Mouse (Mus musculus): ENCODE results near the gene Tnfsfm13. TPM values are rescaled to one million over a fixed set of nuclear protein-coding genes. Genes with fewer than 3 reads are reported as not detected.
"Not testable (repeated sequence)": the region's sequence is repeated elsewhere in the genome, so short reads cannot be mapped to it uniquely, and the experiment has no call there.

Gene Tnfsfm13
- 1 to 10 TPM; 2.9 to 4.5 TPM for total RNA-seq (2021)
- long read RNA-seq, experiment 1, partial matches to known transcripts, result 0 of 4 reads
- long read RNA-seq, experiment 1, other reads (novel, unspliced or antisense), result 2 of 4 reads
- long read RNA-seq, experiment 2, partial matches to known transcripts, result 0 of 4 reads
- long read RNA-seq, experiment 2, other reads (novel, unspliced or antisense), result 3 of 4 reads

DNA sequence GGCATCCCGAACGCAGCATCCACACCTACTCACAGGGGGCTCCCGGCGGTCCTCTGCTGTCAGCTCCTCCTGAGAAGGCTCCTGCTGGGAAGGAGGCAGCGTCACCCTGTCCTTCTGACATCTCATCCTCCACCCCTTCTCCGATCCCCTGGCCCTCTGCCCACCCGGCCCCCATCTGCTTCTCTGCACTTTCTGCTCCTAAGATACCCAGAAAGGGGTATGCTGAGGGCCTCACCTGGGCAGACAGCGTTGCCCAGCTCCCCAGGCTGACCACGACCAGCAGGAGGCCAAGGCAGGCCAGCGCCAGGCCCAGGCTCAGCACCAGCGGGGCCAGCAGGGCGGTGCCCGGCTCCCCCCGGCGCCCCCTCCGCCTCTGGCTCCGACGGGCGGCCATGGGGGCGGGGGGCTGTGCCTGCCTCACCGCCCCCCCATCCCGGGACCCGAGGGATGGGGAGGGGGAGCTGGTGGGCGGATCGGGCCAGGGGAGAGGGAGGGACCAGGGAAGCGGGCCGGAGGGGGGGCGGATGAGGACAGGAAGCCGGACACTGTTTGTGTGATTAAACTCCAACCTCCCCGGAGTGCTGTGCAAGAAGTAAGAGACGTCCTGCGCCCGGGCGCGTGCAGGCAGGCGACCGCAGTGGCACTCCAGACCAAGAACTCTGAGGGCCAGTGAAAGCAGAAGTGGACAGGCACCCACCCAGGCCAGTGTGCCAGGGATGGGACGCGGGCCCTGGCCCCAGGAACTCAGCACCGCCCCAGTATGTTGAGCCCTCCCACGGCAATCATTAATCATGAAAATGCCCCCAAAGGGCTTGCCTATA, at the start of gene Tnfsfm13, which contains the start of gene Tnfsf12:
Tnfsfm13 (minus strand) TSS at position 738 of the 821 bp plus-strand sequence.
Tnfsf12 (minus strand) TSS at position 489 of the 821 bp plus-strand sequence.
- peak; percentile 76 for DNase-seq

DNA sequence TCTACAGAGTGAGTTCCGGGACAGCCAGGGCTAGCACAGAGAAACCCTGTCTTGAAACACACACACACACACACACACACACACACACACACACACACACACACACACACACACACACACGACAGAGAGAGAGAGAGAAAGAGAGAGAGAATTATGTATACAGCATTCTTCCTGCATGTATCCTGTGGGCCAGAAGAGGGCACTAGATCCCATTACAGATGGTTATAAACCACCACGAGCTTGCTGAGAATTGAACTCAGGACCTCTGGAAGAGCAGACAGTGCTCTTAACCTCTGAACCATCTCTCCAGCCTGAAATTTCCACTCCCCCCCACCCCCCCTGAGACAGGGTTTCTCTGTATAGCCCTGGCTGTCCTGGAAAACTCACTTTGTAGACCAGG, 35.5 kb upstream of the Tnfsfm13 start:
- not testable (repeated sequence) for DNase-seq

- DNase-seq, result peak; percentile 58
These were observed 33.2 kb upstream of the Tnfsfm13 start for GRCm38 (mm10) chr11:69729063-69729462.

GRCm38 (mm10) chr11:69725951-69726350, 30.1 kb upstream of the Tnfsfm13 start:
- no peak for DNase-seq

GRCm38 (mm10) chr11:69723074-69723473, 27.2 kb upstream of the Tnfsfm13 start:
- DNase-seq, result no peak

GRCm38 (mm10) chr11:69720852-69721251, 25.0 kb upstream of the Tnfsfm13 start:
- no peak for DNase-seq

GRCm38 (mm10) chr11:69719423-69719822, 23.5 kb upstream of the Tnfsfm13 start:
- no peak for DNase-seq

DNA sequence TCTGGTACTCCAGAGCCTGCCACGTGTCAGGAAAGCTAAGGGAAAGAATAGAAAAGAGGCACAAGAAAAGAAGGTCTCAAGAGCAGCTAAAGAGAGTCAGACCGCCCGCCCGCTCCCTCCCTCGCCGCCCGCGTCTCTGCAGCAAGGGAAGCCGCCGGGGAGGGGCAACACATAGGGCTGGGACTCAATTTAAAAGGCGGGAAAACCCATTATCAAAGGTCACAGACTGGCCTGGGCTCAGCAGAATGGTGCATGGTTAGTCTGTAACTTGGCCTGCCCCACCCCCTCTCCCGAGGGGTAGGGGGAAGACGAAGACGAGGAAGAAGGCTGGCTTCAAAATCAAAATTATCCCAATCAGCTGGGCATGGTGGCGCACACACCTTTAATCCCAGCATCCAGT, 22.8 kb upstream of the Tnfsfm13 start:
- DNase-seq, result no peak

GRCm38 (mm10) chr11:69716953-69717352, 21.1 kb upstream of the Tnfsfm13 start:
- no peak for DNase-seq

- no peak for DNase-seq
These were observed 20.0 kb upstream of the Tnfsfm13 start for GRCm38 (mm10) chr11:69715929-69716328.

GRCm38 (mm10) chr11:69715482-69715881, 19.6 kb upstream of the Tnfsfm13 start:
- peak; percentile 43 for DNase-seq

DNA sequence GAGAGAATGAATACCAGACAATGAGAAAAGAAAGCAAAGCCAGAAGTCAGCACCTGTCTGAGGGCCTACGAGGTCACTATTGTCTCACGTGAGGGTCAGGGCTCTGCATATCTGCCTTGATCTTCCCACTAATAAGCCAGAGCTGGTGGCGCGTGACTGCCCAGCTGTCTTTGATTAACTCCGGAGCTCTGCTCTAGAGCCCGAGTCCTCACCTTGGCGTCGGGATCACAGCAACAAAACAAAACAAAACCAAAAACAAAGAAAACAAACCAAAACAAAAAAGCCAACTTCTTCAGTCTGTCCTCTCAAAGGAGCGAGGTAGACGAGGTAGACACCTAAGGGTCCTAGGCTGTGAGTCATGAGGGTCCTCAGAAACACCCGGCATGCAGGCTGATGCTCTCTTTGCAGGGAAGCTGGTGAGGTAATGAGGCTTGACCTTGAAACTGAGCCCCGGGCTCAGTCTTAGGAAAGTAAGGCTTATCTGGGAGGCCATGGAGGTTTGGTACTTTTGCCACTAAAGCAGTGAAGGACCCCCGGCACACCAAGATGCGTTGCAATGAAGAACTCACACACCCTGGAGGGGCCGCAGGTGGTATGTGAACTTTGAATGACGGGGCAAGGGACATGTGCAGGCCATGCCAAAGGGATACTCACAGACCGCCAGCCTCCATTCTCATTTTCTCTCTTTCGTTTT, 18.9 kb upstream of the Tnfsfm13 start:
- no peak for DNase-seq

DNA sequence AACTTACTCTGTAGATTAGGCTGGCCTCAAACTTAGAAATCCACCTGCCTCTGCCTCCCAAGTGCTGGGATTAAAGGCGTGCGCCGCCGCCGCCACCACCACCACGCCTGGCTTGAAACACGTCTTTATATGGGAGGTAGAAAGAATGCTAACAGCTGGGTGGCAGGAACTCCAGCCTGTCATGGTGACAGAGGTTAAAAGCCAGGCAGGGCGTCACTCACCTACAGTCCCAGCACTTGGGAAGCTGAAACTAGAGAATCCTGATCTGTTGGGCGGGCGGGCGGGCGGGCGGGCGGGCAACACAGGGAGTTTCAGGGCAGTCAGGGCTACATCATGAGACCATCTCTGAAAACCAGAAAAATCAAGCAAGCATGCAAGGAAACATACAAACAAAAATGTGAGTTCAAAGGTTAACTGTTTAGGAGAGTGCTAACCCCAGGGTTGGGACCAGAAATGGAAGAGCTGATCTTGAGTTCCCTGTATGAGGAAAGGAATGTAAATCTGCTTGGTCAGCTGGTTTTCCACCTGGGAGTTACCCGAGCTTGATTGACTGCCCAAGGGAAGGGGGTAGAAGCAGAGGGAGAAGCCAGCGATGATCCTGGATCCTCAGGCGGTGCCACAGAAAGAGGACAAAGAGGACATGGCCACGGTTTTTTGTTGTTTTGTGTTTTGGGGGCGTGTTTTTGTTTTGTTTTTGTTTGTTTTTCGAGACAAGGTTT, 17.2 kb upstream of the Tnfsfm13 start:
- DNase-seq, result no peak

DNA sequence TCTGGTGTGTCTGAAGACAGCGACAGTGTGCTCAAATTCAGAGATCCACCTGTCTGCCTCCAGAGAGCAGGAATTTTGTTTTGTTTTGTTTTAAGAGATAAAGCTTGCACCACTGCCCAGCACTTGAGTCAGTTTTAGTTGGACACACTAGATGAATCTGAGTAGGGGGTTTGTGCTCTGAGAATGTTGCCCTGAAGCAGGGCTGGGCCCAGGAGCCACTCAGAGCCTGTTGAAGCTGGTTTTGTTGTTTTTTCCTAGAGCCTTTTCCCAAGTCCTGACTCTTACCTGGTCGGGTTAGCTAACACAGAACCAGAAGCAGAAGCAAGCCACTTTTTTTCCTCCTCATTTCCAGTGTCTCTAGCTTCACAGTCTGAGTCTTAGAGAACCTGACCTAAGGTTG, 15.2 kb upstream of the Tnfsfm13 start:
- no peak for DNase-seq

DNA sequence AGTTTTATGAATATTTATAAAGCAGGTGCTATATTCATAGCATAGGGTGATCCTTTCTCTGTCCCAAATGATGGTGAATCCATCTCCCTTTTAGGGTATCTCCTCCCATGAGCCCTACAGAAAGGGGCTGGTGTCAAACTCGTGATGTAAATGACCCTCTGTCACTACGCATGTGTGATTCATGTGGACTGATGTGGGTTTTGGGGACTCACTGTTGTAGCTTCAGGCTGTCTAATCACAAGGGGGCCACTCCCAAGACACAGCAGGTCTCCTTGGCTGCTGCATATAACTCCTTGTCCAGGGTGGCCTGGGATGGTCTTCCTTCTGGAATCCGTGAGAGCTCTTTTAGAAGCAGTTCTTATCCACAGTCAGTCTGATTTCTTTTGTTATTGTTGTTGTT, 14.6 kb upstream of the Tnfsfm13 start:
- no peak for DNase-seq

DNA sequence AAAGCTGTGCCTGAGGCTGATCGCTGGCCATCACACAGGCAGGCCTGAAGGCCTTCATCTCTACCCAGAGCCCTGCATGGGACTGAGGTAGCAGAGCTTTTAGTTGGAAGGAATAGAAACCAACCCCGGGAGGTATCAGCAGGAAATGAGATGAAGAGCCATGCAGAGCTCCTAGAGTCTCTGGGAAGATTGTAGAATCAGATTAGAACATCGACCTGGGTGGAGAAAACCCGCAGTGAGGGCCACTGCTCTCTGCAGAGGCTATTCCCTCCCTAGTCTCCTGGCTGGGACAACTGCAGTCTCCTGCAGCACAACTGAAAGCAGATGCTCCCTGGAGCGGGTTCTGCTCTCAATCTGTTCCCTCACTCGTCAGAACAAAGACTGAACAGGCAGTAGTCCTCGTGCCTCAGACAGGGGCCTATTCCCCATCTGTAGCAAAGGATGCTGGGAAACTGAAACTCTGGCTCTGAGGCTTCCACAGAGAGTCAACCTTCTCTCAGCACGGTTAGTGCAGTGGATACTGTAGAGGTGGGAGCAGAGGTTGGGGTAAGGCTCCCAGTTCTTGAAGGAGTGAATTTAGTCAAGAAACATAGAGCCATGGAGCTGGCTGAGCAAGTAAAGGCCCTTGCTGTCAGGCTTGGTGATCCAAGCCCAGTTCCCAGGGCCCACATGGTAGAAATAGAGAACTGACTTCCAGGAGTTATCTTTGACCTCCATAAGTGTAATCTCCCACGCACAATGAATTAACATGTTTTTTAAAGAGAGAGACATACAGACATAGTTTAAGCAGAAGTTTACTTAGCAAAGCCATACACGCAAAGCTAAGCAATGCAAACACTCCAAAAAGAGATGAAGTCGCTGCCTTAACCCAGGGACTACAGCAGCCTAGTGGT, 13.9 kb upstream of the Tnfsfm13 start:
- DNase-seq, result no peak

- DNase-seq, result no peak
These were observed 12.8 kb upstream of the Tnfsfm13 start for GRCm38 (mm10) chr11:69708614-69709265.

GRCm38 (mm10) chr11:69707873-69708381, 12.0 kb upstream of the Tnfsfm13 start:
- DNase-seq, result no peak

GRCm38 (mm10) chr11:69707480-69707847, 11.6 kb upstream of the Tnfsfm13 start:
- no peak for DNase-seq

DNA sequence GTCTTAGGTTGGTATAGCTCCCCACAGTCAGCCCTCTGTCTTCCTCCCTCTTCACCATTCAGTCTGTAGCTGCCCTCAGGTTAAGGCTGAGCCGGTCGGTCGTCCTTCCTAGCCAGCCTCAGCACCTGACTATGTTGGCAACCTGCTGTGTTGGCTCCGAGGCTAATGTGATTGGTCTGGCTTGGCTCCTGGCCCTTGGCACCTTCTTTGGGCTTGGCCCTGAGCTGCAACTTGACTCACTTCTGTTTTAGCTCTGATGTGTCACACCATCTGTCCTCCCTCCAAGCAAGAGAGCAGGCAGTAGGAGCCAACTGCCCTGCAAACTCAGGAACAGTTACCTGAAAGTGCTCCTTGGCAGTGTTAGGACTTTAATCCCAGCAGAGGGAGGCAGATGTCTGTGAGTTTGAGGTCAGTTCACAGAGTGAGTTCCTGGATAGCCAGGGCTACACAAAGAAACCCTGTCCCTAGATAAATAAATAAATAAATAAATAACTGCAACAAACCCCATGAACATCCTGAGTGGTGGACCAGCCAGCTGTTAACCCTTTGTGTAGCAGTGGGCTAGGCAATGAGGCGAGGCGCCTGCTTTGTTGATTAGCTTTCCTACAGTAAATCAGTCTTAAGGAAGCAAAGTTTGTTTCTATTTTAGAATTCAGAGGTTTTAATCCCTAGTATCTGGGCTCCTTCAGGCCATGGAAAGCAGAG, 11.0 kb upstream of the Tnfsfm13 start:
- peak; percentile 80 for DNase-seq
